Mouse (Mus musculus): Measurements from ENCODE around the gene Cacna1d. TPM values are rescaled to one million over a fixed set of nuclear protein-coding genes. Genes with fewer than 3 reads are reported as not detected.
A peak's percentile ranks its signal among the peaks of the same experiment; 100 is the strongest.

Gene Cacna1d
- polyA plus RNA-seq, 1 experiment from 2014 or later: 10.5 TPM

- H3K4me2 ChIP-seq: no peak overlapping the region
- no peaks in the 10 kb centered on the region for H3K4me1 ChIP-seq (ENCODE audit: insufficient read depth)
- H3K9me3 ChIP-seq (ENCODE audit: low read depth, low read length): no peaks in the 10 kb centered on the region
- WGBS: 61% methylated on average over 10 of the region's 10 CpGs
- no peak overlapping the region for H3K27ac ChIP-seq (ENCODE audit: low read depth)
- peaks cover 7% of the 10 kb centered on the region; the same call in 1 of the 2 replicates for H3K27me3 ChIP-seq (ENCODE audit: insufficient read depth, low read length)
- no peak for DNase-seq
- H3K36me3 ChIP-seq (ENCODE audit: insufficient read depth): no peaks in the 10 kb centered on the region
- no peak overlapping the region for H3K9ac ChIP-seq
- H3K4me3 ChIP-seq (ENCODE audit: low read depth, low read length): no peak overlapping the region
- no peak for ATAC-seq (ENCODE audit: insufficient read depth)
- no peak for TF ChIP-seq CTCF (IDR thresholded peaks at IDR 0.05; ENCODE audit: low read depth)
Observed at GRCm38 (mm10) chr14:30014487-30014886, 476.8 kb downstream of the Cacna1d start.

- Histone ChIP-seq H3K36me3 (ENCODE audit: insufficient read depth) (no peaks in the 10 kb centered on the region), H3K9me3 (ENCODE audit: low read depth, low read length) (no peaks in the 10 kb centered on the region), H3K4me3 (ENCODE audit: low read depth, low read length) (no peak overlapping the region), H3K4me1 (ENCODE audit: insufficient read depth) (no peaks in the 10 kb centered on the region), H3K27me3 (ENCODE audit: insufficient read depth, low read length) (peaks cover 23% of the 10 kb centered on the region), H3K4me2 (no peak overlapping the region), H3K9ac (no peak overlapping the region), H3K27ac (ENCODE audit: low read depth) (no peak overlapping the region)
- peak; percentile 5 for DNase-seq
- no peak for ATAC-seq (ENCODE audit: insufficient read depth)
- WGBS: 68% methylated on average over 10 of the region's 10 CpGs
- no peak for TF ChIP-seq CTCF (IDR thresholded peaks at IDR 0.05; ENCODE audit: low read depth)
Observed at GRCm38 (mm10) chr14:30011886-30012560, 479.2 kb downstream of the Cacna1d start.

GRCm38 (mm10) chr14:30009864-30010560 is 481.2 kb downstream of the Cacna1d start:
- Histone ChIP-seq H3K27me3 (ENCODE audit: insufficient read depth, low read length) (peaks cover 23% of the 10 kb centered on the region), H3K4me2 (no peak overlapping the region), H3K9me3 (ENCODE audit: low read depth, low read length) (no peaks in the 10 kb centered on the region), H3K4me1 (ENCODE audit: insufficient read depth) (no peaks in the 10 kb centered on the region), H3K4me3 (ENCODE audit: low read depth, low read length) (no peak overlapping the region), H3K9ac (no peak overlapping the region), H3K36me3 (ENCODE audit: insufficient read depth) (no peaks in the 10 kb centered on the region), H3K27ac (ENCODE audit: low read depth) (no peak overlapping the region)
- WGBS: 48% methylated on average over 10 of the region's 10 CpGs
- TF ChIP-seq CTCF (IDR thresholded peaks at IDR 0.05; ENCODE audit: low read depth): no peak
- DNase-seq (peak; percentile 50), ATAC-seq (ENCODE audit: insufficient read depth) (0 out of 2 replicates have a peak, but pooled peaks have one; percentile 23)

GRCm38 (mm10) chr14:30008733-30009575 is 482.3 kb downstream of the Cacna1d start, which contains the start of the genes Il17rb and Chdh:
TSS of gene Il17rb (minus strand) at chr14:30008896.
TSS of gene Chdh (plus strand) at chr14:30009023.
- no peaks in the 10 kb centered on the region for H3K36me3 ChIP-seq (ENCODE audit: insufficient read depth)
- peak; percentile 73 for DNase-seq
- 8% methylated on average over 54 of the region's 54 CpGs for WGBS
- H3K4me1 ChIP-seq (ENCODE audit: insufficient read depth): no peaks in the 10 kb centered on the region
- TF ChIP-seq CTCF (IDR thresholded peaks at IDR 0.05; ENCODE audit: low read depth): no peak
- H3K27me3 ChIP-seq (ENCODE audit: insufficient read depth, low read length): peaks cover 23% of the 10 kb centered on the region
- peak within 1 kb of the TSS; percentile 88 for H3K4me2 ChIP-seq
- no peak within 1 kb of the TSS for H3K27ac ChIP-seq (ENCODE audit: low read depth)
- no peaks in the 10 kb centered on the region for H3K9me3 ChIP-seq (ENCODE audit: low read depth, low read length)
- peak within 1 kb of the TSS; percentile 52 for H3K9ac ChIP-seq
- ATAC-seq (ENCODE audit: insufficient read depth): peak; percentile 84
- peak within 1 kb of the TSS; percentile 45 for H3K4me3 ChIP-seq (ENCODE audit: low read depth, low read length)

- 80% methylated on average over 3 of the region's 3 CpGs for WGBS
- DNase-seq (no peak), ATAC-seq (ENCODE audit: insufficient read depth) (no peak; the same call in 1 of the 2 replicates)
- H3K27ac ChIP-seq (ENCODE audit: low read depth): no peak overlapping the region
- H3K4me3 ChIP-seq (ENCODE audit: low read depth, low read length): no peak overlapping the region
- no peaks in the 10 kb centered on the region for H3K9me3 ChIP-seq (ENCODE audit: low read depth, low read length)
- H3K36me3 ChIP-seq (ENCODE audit: insufficient read depth): peaks cover 28% of the 10 kb centered on the region
- TF ChIP-seq CTCF (IDR thresholded peaks at IDR 0.05; ENCODE audit: low read depth): no peak
- no peak overlapping the region for H3K9ac ChIP-seq
- H3K4me2 ChIP-seq: no peak overlapping the region
- H3K4me1 ChIP-seq (ENCODE audit: insufficient read depth): no peaks in the 10 kb centered on the region
- H3K27me3 ChIP-seq (ENCODE audit: insufficient read depth, low read length): no peaks in the 10 kb centered on the region
Observed at GRCm38 (mm10) chr14:29999475-29999811, 491.8 kb downstream of the Cacna1d start.

- Histone ChIP-seq H3K4me1 (ENCODE audit: insufficient read depth) (no peaks in the 10 kb centered on the region), H3K27ac (ENCODE audit: low read depth) (no peak overlapping the region), H3K4me3 (ENCODE audit: low read depth, low read length) (no peak overlapping the region), H3K9me3 (ENCODE audit: low read depth, low read length) (no peaks in the 10 kb centered on the region), H3K9ac (no peak overlapping the region), H3K36me3 (ENCODE audit: insufficient read depth) (peaks cover 34% of the 10 kb centered on the region), H3K4me2 (no peak overlapping the region), H3K27me3 (ENCODE audit: insufficient read depth, low read length) (no peaks in the 10 kb centered on the region)
- 77% methylated on average over 13 of the region's 13 CpGs for WGBS
- ATAC-seq (ENCODE audit: insufficient read depth) (no peak), DNase-seq (no peak)
- TF ChIP-seq CTCF (IDR thresholded peaks at IDR 0.05; ENCODE audit: low read depth): no peak
Observed at GRCm38 (mm10) chr14:29998747-29999474, 492.3 kb downstream of the Cacna1d start.
